ENCODE assay signal across 10 mouse cellular contexts in the genomic region with DNA sequence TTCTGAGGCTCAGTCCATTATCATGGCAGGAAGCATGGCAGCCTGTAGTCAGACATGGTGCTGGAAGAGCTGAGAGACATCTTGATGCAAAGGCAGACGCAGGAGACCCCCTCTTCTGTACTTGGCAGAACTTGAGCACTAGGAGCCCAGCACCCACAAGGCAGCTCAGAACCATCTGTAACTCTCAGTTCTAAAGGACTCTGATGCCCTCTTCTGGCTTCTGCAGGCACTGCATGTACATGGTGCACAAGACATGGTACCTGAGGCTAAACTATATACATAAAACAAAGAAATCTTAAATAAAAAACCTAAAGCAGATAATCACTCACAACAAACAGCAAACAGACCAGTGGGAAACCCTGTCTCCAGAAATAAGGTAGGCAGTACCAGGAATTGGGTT. TPM values are rescaled to one million over a fixed set of nuclear protein-coding genes. Genes with fewer than 3 reads are reported as not detected.
DNase-seq lines count a peak whose midpoint lies in the region; ATAC-seq and TF ChIP-seq lines count a peak whose summit lies in the region.
"Had no signal": no experiment of that assay in that cellular context is flagged by ENCODE, and none has a peak within 500 bp of the region (broad histone marks: within the 10 kb centered on the region; RNA-seq: fewer than 3 reads in every experiment).

No protein-coding gene starts in this region.

- no peak overlapping the region for H3K4me2 ChIP-seq in intestine, embryonic 14.5 days (ENCODE audit: low read length)
- H3K4me2 ChIP-seq in intestine, embryonic 15.5 days (replicated peaks) = no peak overlapping the region
- H3K4me2 ChIP-seq in CH12.LX (ENCODE audit: insufficient read depth, low read depth, poor library complexity, severe bottlenecking) = no peak overlapping the region
- no peak overlapping the region for H3K4me2 ChIP-seq in midbrain, postnatal 0 days (ENCODE audit: low read depth, low read length, poor library complexity, severe bottlenecking)

- DNase-seq in intestine, embryonic 14.5 days (ENCODE audit: low spot score) = peak; percentile 66
- DNase-seq in CH12.LX (ENCODE audit: extremely low read depth) = peak; percentile 67
- peak; percentile 53 for DNase-seq in forelimb bud, embryonic 11.5 days (ENCODE audit: low read depth, low spot score)
- DNase-seq in layer of hippocampus, adult 9-11 months = peak; percentile 35
- DNase-seq in midbrain, postnatal 0 days (ENCODE audit: low spot score) = peak; percentile 38
- DNase-seq in thymus, postnatal 10 days (ENCODE audit: low spot score in 2 of 2) = peak; percentile 56 to 70

- no peak for ATAC-seq in intestine, embryonic 14.5 days (replicated peaks; ENCODE audit: low FRiP score, low TSS enrichment, low read depth)
- ATAC-seq in intestine, embryonic 15.5 days = no peak
- ATAC-seq in midbrain, postnatal 0 days (ENCODE audit: low FRiP score) = no peak

- 83% methylated on average over 1 of the region's 1 CpGs for WGBS in intestine, embryonic 14.5 days
- 92% methylated on average over 1 of the region's 1 CpGs for WGBS in intestine, embryonic 15.5 days
- WGBS in midbrain, postnatal 0 days = 76% methylated on average over 1 of the region's 1 CpGs

- H3K27ac ChIP-seq in intestine, embryonic 14.5 days (ENCODE audit: low read depth) = no peak overlapping the region
- no peak overlapping the region for H3K27ac ChIP-seq in intestine, embryonic 15.5 days
- H3K27ac ChIP-seq in CH12.LX (ENCODE audit: insufficient read depth, low read depth) = no peak overlapping the region
- H3K27ac ChIP-seq in bone marrow macrophage, adult 2 months (ENCODE audit: insufficient read depth, low read depth, low read length) = no peak overlapping the region
- H3K27ac ChIP-seq in midbrain, postnatal 0 days (ENCODE audit: low read depth, low read length) = no peak overlapping the region
- H3K27ac ChIP-seq: macrophage had no signal

- no peaks in the 10 kb centered on the region for H3K27me3 ChIP-seq in intestine, embryonic 14.5 days (replicated peaks; ENCODE audit: control insufficient read depth, insufficient read depth, low read length)
- H3K27me3 ChIP-seq in intestine, embryonic 15.5 days (replicated peaks) = no peaks in the 10 kb centered on the region
- H3K27me3 ChIP-seq in CH12.LX (replicated peaks) = no peaks in the 10 kb centered on the region
- H3K27me3 ChIP-seq in midbrain, postnatal 0 days (ENCODE audit: insufficient read depth, low read length) = no peaks in the 10 kb centered on the region

- in situ Hi-C loops in CH12.LX (cut with MboI; ENCODE audit: low pct_ligation_motif_present, low pct_unique_long_range_greater_than_20kb, low sequenced_read_pairs) = no loop called here

- H3K4me3 ChIP-seq in intestine, embryonic 14.5 days (ENCODE audit: low read depth, low read length) = no peak overlapping the region
- no peak overlapping the region for H3K4me3 ChIP-seq in intestine, embryonic 15.5 days (replicated peaks)
- H3K4me3 ChIP-seq in CH12.LX (replicated peaks in 1 of 3; ENCODE audit: low read depth in 2 of 3, low read length in 2 of 3, poor library complexity in 1 of 3) = no peak overlapping the region
- H3K4me3 ChIP-seq in bone marrow macrophage, adult 2 months (ENCODE audit: insufficient read depth, low read length) = no peak overlapping the region
- no peak overlapping the region for H3K4me3 ChIP-seq in midbrain, postnatal 0 days (ENCODE audit: low read depth, low read length)
- H3K4me3 ChIP-seq: erythroblast, embryonic 14.5 days had no signal

- peak; percentile 75 for TF ChIP-seq RAD21 in CH12.LX (IDR thresholded peaks at IDR 0.05; ENCODE audit: low read depth, low read length)

- dilution Hi-C loops in CH12.LX (cut with MboI; ENCODE audit: extremely low pct_ligation_motif_present, extremely low pct_unique_long_range_greater_than_20kb, low sequenced_read_pairs) = no loop called here

- TF ChIP-seq CTCF in CH12.LX (conservative IDR thresholded peaks at IDR 0.05 in 1 of 2, IDR thresholded peaks at IDR 0.05 in 1 of 2; ENCODE audit: low read depth in 2 of 2, low read length in 2 of 2) = peak in 1 of 2 experiments; percentile 83
- TF ChIP-seq CTCF in bone marrow macrophage, adult 2 months (IDR thresholded peaks at IDR 0.05; ENCODE audit: low read depth, low read length) = peak; percentile 57
- peak; percentile 65 for TF ChIP-seq CTCF in midbrain, postnatal 0 days (IDR thresholded peaks at IDR 0.05)

- H3K9ac ChIP-seq in intestine, embryonic 14.5 days (ENCODE audit: low read length) = no peak overlapping the region
- H3K9ac ChIP-seq in intestine, embryonic 15.5 days = no peak overlapping the region
- no peak overlapping the region for H3K9ac ChIP-seq in CH12.LX (ENCODE audit: insufficient read depth, low read depth)
- H3K9ac ChIP-seq in midbrain, postnatal 0 days (replicated peaks; ENCODE audit: low read length, poor library complexity, severe bottlenecking) = no peak overlapping the region

- peaks cover 52% of the 10 kb centered on the region for H3K36me3 ChIP-seq in intestine, embryonic 14.5 days (ENCODE audit: control insufficient read depth, insufficient read depth, low read length)
- H3K36me3 ChIP-seq in intestine, embryonic 15.5 days = peaks cover 18% of the 10 kb centered on the region
- H3K36me3 ChIP-seq in CH12.LX (replicated peaks in 1 of 2; ENCODE audit: control insufficient read depth in 1 of 2, insufficient read depth in 1 of 2, low read length in 1 of 2) = peaks cover 24 to 67% of the 10 kb centered on the region in 2 experiments
- peaks cover 23% of the 10 kb centered on the region for H3K36me3 ChIP-seq in midbrain, postnatal 0 days (ENCODE audit: insufficient read depth, low read length)

- peaks cover 3% of the 10 kb centered on the region; the same call in 1 of the 2 replicates for H3K4me1 ChIP-seq in intestine, embryonic 14.5 days (replicated peaks; ENCODE audit: control insufficient read depth, insufficient read depth, low read length)
- H3K4me1 ChIP-seq in intestine, embryonic 15.5 days (replicated peaks) = peaks cover 15% of the 10 kb centered on the region
- peaks cover 6 to 21% of the 10 kb centered on the region in 2 experiments for H3K4me1 ChIP-seq in CH12.LX (ENCODE audit: control insufficient read depth in 1 of 2, insufficient read depth in 2 of 2)
- peaks cover 5% of the 10 kb centered on the region for H3K4me1 ChIP-seq in bone marrow macrophage, adult 2 months (ENCODE audit: control insufficient read depth, insufficient read depth, low read length)
- peaks cover 6% of the 10 kb centered on the region; the same call in 1 of the 2 replicates for H3K4me1 ChIP-seq in midbrain, postnatal 0 days (ENCODE audit: insufficient read depth, low read length)

- no peak for TF ChIP-seq POLR2A in CH12.LX (IDR thresholded peaks at IDR 0.05; ENCODE audit: low read depth, low read length)
- no peak for TF ChIP-seq POLR2A in bone marrow macrophage, adult 2 months (IDR thresholded peaks at IDR 0.05; ENCODE audit: borderline replicate concordance, low read depth, low read length)

- peaks cover 6% of the 10 kb centered on the region; the same call in 1 of the 2 replicates for H3K79me2 ChIP-seq in CH12.LX (replicated peaks; ENCODE audit: control insufficient read depth, extremely low read depth, insufficient read depth, poor library complexity, severe bottlenecking)

- H3K9me3 ChIP-seq in intestine, embryonic 14.5 days (ENCODE audit: control insufficient read depth, low read length) = no peaks in the 10 kb centered on the region
- H3K9me3 ChIP-seq in intestine, embryonic 15.5 days = no peaks in the 10 kb centered on the region
- H3K9me3 ChIP-seq in CH12.LX (replicated peaks; ENCODE audit: low read length) = no peaks in the 10 kb centered on the region
- H3K9me3 ChIP-seq in midbrain, postnatal 0 days (ENCODE audit: low read length) = no peaks in the 10 kb centered on the region

- TF ChIP-seq EP300 in CH12.LX (IDR thresholded peaks at IDR 0.05; ENCODE audit: low read length) = no peak

RNA-seq across cellular contexts. Expression of a gene that starts 3.9 kb away (rescaled TPM):
- polyA plus RNA-seq in intestine, embryonic 14.5 days (2014; fragmentation: Nextera tagmentation; extraction: Ambion mirVana) = 0.07 and 0.12 TPM in 2 replicates
- polyA plus RNA-seq in intestine, embryonic 15.5 days (2015; fragmentation: Nextera tagmentation; extraction: Ambion mirVana) = 0.08 TPM in 1 of 2 replicates, not detected in the other
- total RNA-seq in CH12.LX (2012; rRNA removed) (0.08 and 0.13 TPM in 2 replicates), CH12.LX (2014; rRNA removed) (not detected in 2 replicates)
- polyA plus RNA-seq in CH12.LX (2012; ENCODE audit: insufficient read length, low read depth) = 0.11 TPM in 1 of 2 replicates, not detected in the other
- not detected in 2 replicates for polyA plus RNA-seq in bone marrow macrophage, adult 2 months (2012; ENCODE audit: insufficient read depth, insufficient read length, missing spikeins)
- 0.44 and 1.4 TPM in 2 replicates for total RNA-seq in midbrain, postnatal 0 days (2014; rRNA removed)
- 0.05 and 0.06 TPM in 2 replicates for polyA plus RNA-seq in midbrain, postnatal 0 days (2015; fragmentation: Nextera tagmentation; extraction: Ambion mirVana)
- polyA plus RNA-seq: macrophage had no signal

RNA-seq across cellular contexts. Expression of a gene that starts 4.0 kb away (rescaled TPM):
- polyA plus RNA-seq in intestine, embryonic 14.5 days (2014; fragmentation: Nextera tagmentation; extraction: Ambion mirVana) = 44.1 and 54.3 TPM in 2 replicates
- polyA plus RNA-seq in intestine, embryonic 15.5 days (2015; fragmentation: Nextera tagmentation; extraction: Ambion mirVana) = 42.2 TPM in 2 replicates
- total RNA-seq in CH12.LX (2012; rRNA removed) (23.4 and 23.9 TPM in 2 replicates), CH12.LX (2014; rRNA removed) (26.3 and 33.1 TPM in 2 replicates)
- polyA plus RNA-seq in CH12.LX (2012; ENCODE audit: insufficient read length, low read depth) = 23.2 and 27.9 TPM in 2 replicates
- polyA plus RNA-seq in bone marrow macrophage, adult 2 months (2012; ENCODE audit: insufficient read depth, insufficient read length, missing spikeins) = 25.7 and 32.6 TPM in 2 replicates
- total RNA-seq in midbrain, postnatal 0 days (2014; rRNA removed) = 39.8 and 52.3 TPM in 2 replicates
- 75.9 and 80.4 TPM in 2 replicates for polyA plus RNA-seq in midbrain, postnatal 0 days (2015; fragmentation: Nextera tagmentation; extraction: Ambion mirVana)

RNA-seq across cellular contexts. Expression of a gene that starts 6.2 kb away (rescaled TPM):
- 0.61 and 0.86 TPM in 2 replicates for polyA plus RNA-seq in intestine, embryonic 14.5 days (2014; fragmentation: Nextera tagmentation; extraction: Ambion mirVana)
- polyA plus RNA-seq in intestine, embryonic 15.5 days (2015; fragmentation: Nextera tagmentation; extraction: Ambion mirVana) = 0.43 and 0.49 TPM in 2 replicates
- 0.80 and 1.2 TPM in 2 replicates for total RNA-seq in CH12.LX (2012; rRNA removed)
- total RNA-seq in CH12.LX (2014; rRNA removed) = 0.36 and 0.46 TPM in 2 replicates
- polyA plus RNA-seq in CH12.LX (2012; ENCODE audit: insufficient read length, low read depth) = 1.0 and 1.2 TPM in 2 replicates
- 0.28 and 0.44 TPM in 2 replicates for polyA plus RNA-seq in bone marrow macrophage, adult 2 months (2012; ENCODE audit: insufficient read depth, insufficient read length, missing spikeins)
- total RNA-seq in midbrain, postnatal 0 days (2014; rRNA removed) = 3.0 and 3.3 TPM in 2 replicates
- 0.83 and 1.0 TPM in 2 replicates for polyA plus RNA-seq in midbrain, postnatal 0 days (2015; fragmentation: Nextera tagmentation; extraction: Ambion mirVana)
- polyA plus RNA-seq: erythroblast, embryonic 14.5 days had no signal

RNA-seq across cellular contexts. Expression of a gene that starts 9.5 kb away (rescaled TPM):
- 137 and 149 TPM in 2 replicates for polyA plus RNA-seq in intestine, embryonic 14.5 days (2014; fragmentation: Nextera tagmentation; extraction: Ambion mirVana)
- polyA plus RNA-seq in intestine, embryonic 15.5 days (2015; fragmentation: Nextera tagmentation; extraction: Ambion mirVana) = 113 and 118 TPM in 2 replicates
- total RNA-seq in CH12.LX (2012; rRNA removed) (80.3 and 114 TPM in 2 replicates), CH12.LX (2014; rRNA removed) (50.2 and 59.7 TPM in 2 replicates)
- polyA plus RNA-seq in CH12.LX (2012; ENCODE audit: insufficient read length, low read depth) = 187 and 377 TPM in 2 replicates
- polyA plus RNA-seq in bone marrow macrophage, adult 2 months (2012; ENCODE audit: insufficient read depth, insufficient read length, missing spikeins) = 109 and 163 TPM in 2 replicates
- total RNA-seq in midbrain, postnatal 0 days (2014; rRNA removed) = 23.8 and 25.0 TPM in 2 replicates
- polyA plus RNA-seq in midbrain, postnatal 0 days (2015; fragmentation: Nextera tagmentation; extraction: Ambion mirVana) = 115 and 118 TPM in 2 replicates

RNA-seq across cellular contexts. Expression of a gene that starts 30.7 kb away (rescaled TPM):
- 0.20 and 0.38 TPM in 2 replicates for polyA plus RNA-seq in intestine, embryonic 14.5 days (2014; fragmentation: Nextera tagmentation; extraction: Ambion mirVana)
- polyA plus RNA-seq in intestine, embryonic 15.5 days (2015; fragmentation: Nextera tagmentation; extraction: Ambion mirVana) = 0.48 and 0.49 TPM in 2 replicates
- 6.5 and 11.2 TPM in 2 replicates for total RNA-seq in CH12.LX (2012; rRNA removed)
- total RNA-seq in CH12.LX (2014; rRNA removed) = 0.51 and 0.78 TPM in 2 replicates
- 1.9 and 2.5 TPM in 2 replicates for polyA plus RNA-seq in CH12.LX (2012; ENCODE audit: insufficient read length, low read depth)
- not detected in 2 replicates for polyA plus RNA-seq in bone marrow macrophage, adult 2 months (2012; ENCODE audit: insufficient read depth, insufficient read length, missing spikeins)
- 4.9 and 8.5 TPM in 2 replicates for total RNA-seq in midbrain, postnatal 0 days (2014; rRNA removed)
- 3.7 and 4.3 TPM in 2 replicates for polyA plus RNA-seq in midbrain, postnatal 0 days (2015; fragmentation: Nextera tagmentation; extraction: Ambion mirVana)
- polyA plus RNA-seq: erythroblast, embryonic 14.5 days had no signal
